Mouse (Mus musculus): ENCODE data around the gene Rab11fip4. TPM values are rescaled to one million over a fixed set of nuclear protein-coding genes. Genes with fewer than 3 reads are reported as not detected.
A peak's percentile ranks its signal among the peaks of the same experiment; 100 is the strongest.

The Rab11fip4 gene
- total RNA-seq, 2 experiments from 2014 or later, result 234 to 237 TPM

DNA sequence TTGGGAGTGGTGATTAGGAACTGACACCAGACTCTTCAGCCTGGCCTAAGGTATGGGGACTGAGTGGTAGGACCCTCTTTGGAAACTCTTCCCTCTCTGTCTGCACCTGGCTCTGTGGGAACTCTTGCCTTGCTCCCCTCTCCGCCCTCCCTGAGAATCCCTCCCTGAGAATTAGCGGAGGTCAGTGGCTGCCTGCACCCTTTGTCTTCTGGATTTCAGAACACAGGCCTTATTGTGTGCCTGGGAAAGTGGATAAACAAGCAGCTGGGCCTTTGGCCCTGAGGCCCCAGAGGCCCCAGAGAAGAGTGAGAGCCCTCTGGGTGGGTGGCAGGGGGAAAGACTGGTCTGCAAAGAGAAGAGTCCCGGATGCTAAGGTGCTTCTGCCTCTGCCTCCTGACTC lies 22.1 kb downstream of the Rab11fip4 start:
- DNase-seq (ENCODE audit: low spot score in 2 of 2), result no peak

- DNase-seq (ENCODE audit: low spot score in 2 of 2), result no peak
These were observed 22.7 kb downstream of the Rab11fip4 start for GRCm38 (mm10) chr11:79613711-79614110.

GRCm38 (mm10) chr11:79614880-79615279 lies 23.9 kb downstream of the Rab11fip4 start:
- no peak for DNase-seq (ENCODE audit: low spot score in 2 of 2)

GRCm38 (mm10) chr11:79615871-79616270 lies 24.9 kb downstream of the Rab11fip4 start:
- DNase-seq (ENCODE audit: low spot score in 2 of 2), result no peak

DNA sequence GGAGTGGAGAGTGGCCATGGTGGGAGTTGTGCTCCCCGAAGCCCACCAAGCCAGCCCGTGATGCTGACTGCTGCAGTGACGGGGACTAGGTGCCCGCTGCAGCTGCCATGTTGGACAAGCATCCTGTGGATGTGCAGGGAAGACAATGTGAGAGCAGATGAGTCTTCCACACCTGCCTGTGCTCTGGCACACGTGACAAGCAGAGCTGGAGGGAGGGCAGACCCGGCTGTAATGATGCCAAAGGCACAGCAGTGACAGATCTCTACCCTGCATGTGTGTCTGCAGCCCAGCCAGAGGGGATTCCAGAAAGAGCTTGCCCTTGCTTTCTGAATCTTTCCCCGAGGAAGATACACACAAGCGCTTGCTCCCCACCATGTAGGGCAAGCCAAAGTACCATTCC lies 27.0 kb downstream of the Rab11fip4 start:
- DNase-seq (ENCODE audit: low spot score in 2 of 2), result no peak

- DNase-seq (ENCODE audit: low spot score in 2 of 2), result no peak
These were observed 32.0 kb downstream of the Rab11fip4 start for GRCm38 (mm10) chr11:79623029-79623428.

DNA sequence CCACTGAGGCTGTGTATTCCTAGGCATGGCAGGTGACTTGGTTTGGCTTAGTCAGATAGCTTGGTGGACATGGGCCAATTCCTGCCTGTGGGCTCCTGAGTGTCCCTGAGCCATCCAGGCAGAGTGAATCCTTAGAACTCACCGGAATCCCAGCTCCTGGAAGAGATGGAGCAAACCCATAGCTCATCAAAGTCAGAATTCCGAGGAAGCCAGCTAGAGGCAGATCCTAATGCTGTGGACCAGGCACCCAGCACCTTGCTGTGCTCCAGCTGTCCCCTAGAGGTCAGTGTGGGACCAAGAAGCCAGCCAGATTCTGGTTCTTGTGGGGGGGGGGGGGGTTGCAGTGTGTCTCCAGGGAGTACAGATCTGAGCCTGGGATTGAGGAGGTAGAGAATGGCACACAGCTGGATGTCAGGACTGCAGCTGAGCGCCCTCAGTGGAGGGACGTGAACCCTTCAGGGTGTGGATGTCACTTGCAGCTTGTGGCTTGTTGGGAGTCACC lies 33.8 kb downstream of the Rab11fip4 start:
- DNase-seq (ENCODE audit: low spot score in 2 of 2), result peak; percentile 74 to 76

DNA sequence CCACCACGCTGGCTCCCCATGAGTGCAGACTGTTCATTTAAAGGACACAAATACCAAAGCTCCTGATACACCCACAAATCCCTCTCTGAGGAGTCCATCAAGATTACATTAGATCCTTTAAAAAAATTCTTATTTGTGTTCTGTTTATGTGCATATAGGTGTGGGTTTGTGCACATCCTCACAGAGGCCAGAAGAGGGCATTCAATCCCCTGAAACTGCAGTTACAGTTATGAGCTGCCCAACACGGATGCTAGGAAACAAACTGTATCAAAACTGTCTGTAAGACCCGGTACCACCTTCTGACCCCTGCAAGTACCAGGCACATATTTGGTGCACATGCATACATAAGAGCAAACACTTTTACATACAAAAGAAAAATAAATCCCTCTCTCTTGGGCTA lies 37.7 kb downstream of the Rab11fip4 start:
- no peak for DNase-seq (ENCODE audit: low spot score in 2 of 2)

DNA sequence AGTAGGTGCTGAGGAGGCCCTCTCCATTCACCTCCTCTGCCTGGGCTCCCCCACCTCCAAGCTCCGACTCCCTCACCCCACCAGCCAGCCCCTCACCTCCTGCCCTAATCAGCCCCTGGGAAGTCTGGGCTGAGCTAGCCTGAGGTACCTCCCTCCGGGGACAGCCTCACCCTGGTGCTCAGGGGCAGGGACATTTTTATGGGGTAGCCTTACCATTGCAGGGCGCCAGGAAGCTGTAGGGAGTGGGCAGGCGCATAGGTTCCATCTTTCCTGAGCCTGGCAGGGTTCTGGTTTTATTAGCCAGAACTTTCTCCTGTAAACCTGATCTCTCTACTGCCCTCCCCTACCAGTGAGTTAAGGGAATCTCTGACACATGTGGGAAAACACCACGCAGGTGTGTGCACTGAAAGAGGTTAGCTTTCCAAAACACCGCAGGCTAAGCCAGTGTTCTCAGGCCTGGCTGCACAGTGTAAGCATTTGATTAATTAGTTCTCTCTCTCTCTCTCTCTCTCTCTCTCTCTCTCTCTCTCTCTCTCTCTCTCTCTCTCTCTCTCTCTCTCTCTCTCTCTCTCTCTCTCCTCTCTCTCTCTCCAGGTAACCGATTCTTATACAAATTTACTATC lies 38.9 kb downstream of the Rab11fip4 start:
- DNase-seq (ENCODE audit: low spot score in 2 of 2), result no peak

GRCm38 (mm10) chr11:79630521-79630920 lies 39.5 kb downstream of the Rab11fip4 start:
- DNase-seq (ENCODE audit: low spot score in 2 of 2), result no peak

- DNase-seq (ENCODE audit: low spot score in 2 of 2), result no peak
These were observed 42.4 kb downstream of the Rab11fip4 start for GRCm38 (mm10) chr11:79633366-79633765.

DNA sequence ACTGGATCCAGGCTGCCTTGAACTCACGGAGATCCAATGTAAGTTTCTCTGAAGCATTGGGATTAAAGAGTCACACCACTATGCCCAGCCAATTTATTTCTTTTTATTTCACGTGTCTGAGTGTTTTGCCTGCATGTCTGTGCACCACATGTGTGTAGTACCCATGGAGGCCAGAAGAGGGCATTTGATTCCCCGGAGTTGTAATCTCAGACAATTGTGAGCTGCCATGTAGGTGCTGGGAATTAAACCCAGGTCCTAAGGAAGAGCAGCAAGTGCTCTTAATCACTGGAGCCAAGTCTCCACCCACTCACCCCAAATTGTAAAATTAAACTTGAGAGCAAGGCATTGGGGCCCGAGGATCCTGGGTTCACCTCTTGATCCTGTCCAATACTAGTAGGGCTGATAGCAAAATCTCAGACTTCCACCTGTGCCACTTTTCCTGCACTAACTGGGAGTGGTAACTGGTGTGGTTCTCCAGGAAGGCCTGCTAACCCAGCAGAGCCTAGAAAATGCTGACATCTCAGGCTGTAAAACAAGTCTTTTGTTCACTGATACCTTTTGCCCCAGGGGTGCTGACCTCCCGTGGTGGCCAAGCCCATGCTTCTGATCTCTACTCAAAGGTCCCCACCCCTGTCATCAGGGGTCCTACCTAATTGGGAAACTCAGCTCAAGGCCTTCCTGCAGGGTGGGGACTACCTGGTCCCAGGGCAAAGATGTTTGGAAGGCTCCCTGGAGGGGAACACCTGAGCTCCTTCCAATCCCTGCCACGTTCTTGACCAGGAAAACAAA lies 44.8 kb downstream of the Rab11fip4 start:
- no peak for DNase-seq (ENCODE audit: low spot score in 2 of 2)

DNA sequence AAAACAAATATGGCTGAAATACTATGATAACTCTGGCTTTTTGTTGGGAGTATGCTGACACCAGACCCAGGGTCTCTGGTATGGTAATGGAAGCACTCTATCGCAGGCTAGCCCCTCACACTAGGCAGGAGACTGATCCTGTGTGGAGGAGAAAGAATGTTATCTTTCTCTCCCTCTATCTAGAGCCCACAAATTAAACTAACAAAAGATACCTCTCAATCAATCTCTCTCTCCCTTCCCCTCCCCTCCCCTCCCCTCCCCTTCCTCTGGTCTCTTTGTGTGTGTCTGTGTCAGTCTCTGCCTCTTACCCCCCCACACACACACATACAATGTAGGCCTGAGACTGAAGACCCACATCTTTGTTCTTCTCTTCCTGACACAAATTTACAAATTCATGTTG lies 45.5 kb downstream of the Rab11fip4 start:
- no peak for DNase-seq (ENCODE audit: low spot score in 2 of 2)

GRCm38 (mm10) chr11:79638691-79639090 lies 47.7 kb downstream of the Rab11fip4 start:
- no peak for DNase-seq (ENCODE audit: low spot score in 2 of 2)

DNA sequence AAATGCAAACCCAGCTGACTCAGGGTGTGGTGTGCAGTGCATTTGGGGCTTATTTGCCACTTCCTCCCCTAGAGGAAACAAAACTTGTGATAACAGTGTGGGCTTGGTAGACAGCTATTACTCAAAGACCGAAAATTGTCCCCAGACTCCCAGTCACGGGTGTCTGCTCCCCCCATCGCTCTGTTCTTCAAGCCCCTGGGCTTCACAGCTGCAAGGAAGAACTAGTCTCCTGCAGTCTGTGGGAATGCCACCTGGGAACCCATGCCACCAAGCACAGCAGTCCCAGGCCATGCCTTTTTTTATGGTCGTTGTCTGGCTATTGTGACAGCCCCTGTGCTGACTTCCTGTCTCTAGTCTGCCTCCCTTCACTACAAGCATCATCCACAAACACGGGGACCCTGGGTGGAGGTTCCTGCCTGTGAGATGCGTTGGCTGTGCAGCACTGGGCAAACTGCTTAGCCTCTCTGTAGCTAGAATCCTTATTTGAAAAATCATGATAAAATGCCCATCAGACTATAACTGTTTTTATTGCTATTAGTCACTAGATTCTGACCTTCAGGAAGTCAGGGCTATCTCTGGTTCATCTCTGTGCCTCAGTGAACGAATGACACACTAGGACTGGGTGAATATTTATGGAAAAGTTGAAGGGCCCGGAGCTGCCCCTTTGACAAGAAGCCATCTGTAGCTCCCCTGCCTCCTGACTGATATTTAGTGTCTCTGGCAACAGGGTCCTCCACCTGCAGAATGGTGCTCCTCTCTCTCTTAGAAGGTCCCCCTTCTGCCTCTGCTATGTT lies 50.1 kb downstream of the Rab11fip4 start:
- no peak for DNase-seq (ENCODE audit: low spot score in 2 of 2)

DNA sequence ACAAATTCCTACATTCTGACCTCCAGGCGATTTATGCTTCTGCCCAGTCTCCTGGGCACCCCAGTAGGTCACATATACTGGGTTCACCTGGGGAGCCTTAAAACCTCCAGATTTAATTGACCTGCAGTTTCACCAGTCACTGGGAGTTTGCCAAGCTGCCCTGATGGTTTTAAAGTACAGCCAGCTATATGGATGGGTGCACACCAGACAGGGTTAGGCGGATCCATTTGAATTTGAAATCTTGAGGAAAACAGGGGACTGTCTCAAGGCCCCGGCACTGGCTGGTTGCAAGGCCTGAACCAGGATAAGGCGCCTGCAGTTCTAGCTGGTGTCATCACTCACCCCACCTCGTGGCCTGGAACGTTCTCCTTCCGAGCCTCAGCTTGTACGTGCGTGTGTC lies 52.7 kb downstream of the Rab11fip4 start:
- no peak for DNase-seq (ENCODE audit: low spot score in 2 of 2)

GRCm38 (mm10) chr11:79644717-79645191 lies 53.7 kb downstream of the Rab11fip4 start:
- no peak for DNase-seq (ENCODE audit: low spot score in 2 of 2)

GRCm38 (mm10) chr11:79646026-79646425 lies 55.0 kb downstream of the Rab11fip4 start:
- no peak for DNase-seq (ENCODE audit: low spot score in 2 of 2)

- no peak for DNase-seq (ENCODE audit: low spot score in 2 of 2)
These were observed 55.6 kb downstream of the Rab11fip4 start for GRCm38 (mm10) chr11:79646467-79647070.

GRCm38 (mm10) chr11:79647071-79647501 lies 56.1 kb downstream of the Rab11fip4 start:
- DNase-seq (ENCODE audit: low spot score in 2 of 2), result peak; percentile 39 to 47

GRCm38 (mm10) chr11:79650359-79650835 lies 59.4 kb downstream of the Rab11fip4 start:
- DNase-seq (ENCODE audit: low spot score in 2 of 2), result no peak

Measured in left cerebral cortex, adult 18-20 months (tissue).